Mouse (Mus musculus) monocyte, adult 5-6 weeks (primary cell): Measurements from ENCODE around the gene Calm5. TPM values are rescaled to one million over a fixed set of nuclear protein-coding genes. Genes with fewer than 3 reads are reported as not detected.
A peak's percentile ranks its signal among the peaks of the same experiment; 100 is the strongest.
"Not testable (repeated sequence)": the region's sequence is repeated elsewhere in the genome, so short reads cannot be mapped to it uniquely, and the experiment has no call there.

Experiments
- ATAC-seq: fragments of 153-309, 156-312 bp; replicated peaks from 2 replicates; pipeline ENCODE4 v1.8.0; 2017; ENCODE audit warnings: mild to moderate bottlenecking; ENCODE audit not compliant: low TSS enrichment, insufficient number of reproducible peaks, severe bottlenecking, poor library complexity, low FRiP score
- total RNA-seq: library from RNA; stranded (forward); fragments of 200-1000, 200-491, 200-594 nt; gene quantifications from 3 replicates; pipeline ENCODE4 v1.2.3, GENCODE M21; 2017

Gene Calm5
- total RNA-seq, 1 experiment from 2014 or later = not detected

GRCm38 (mm10) chr13:3896032-3896431 lies 42.1 kb downstream of the Calm5 start:
- no peak for ATAC-seq

GRCm38 (mm10) chr13:3896913-3897312 lies 42.9 kb downstream of the Calm5 start:
- peak; percentile 65 for ATAC-seq

GRCm38 (mm10) chr13:3898202-3898601 lies 44.2 kb downstream of the Calm5 start:
- ATAC-seq = not testable (repeated sequence)

GRCm38 (mm10) chr13:3899301-3899700 lies 45.3 kb downstream of the Calm5 start:
- no peak for ATAC-seq

Other genes with a start within 250 kb of the Calm5 start
- gene Fam208b, start 243.1 kb upstream of the Calm5 start, total RNA-seq = 40.1 to 94.3 TPM (median 40.6 TPM) in 3 replicates
- 11.3 to 47.5 TPM (median 22.3 TPM) in 3 replicates for gene Asb13, start 220.1 kb upstream of the Calm5 start, total RNA-seq
- not detected in 3 replicates for gene Calml3, start 49.9 kb upstream of the Calm5 start, total RNA-seq
- not detected in 3 replicates for gene Calm4, start 16.4 kb upstream of the Calm5 start, total RNA-seq
- 24.7 to 34.8 TPM (median 25.9 TPM) in 3 replicates for gene Net1, start 64.0 kb downstream of the Calm5 start, total RNA-seq
- gene Tubal3, start 64.1 kb downstream of the Calm5 start, total RNA-seq = not detected in 3 replicates
- gene Ucn3, start 91.2 kb downstream of the Calm5 start, total RNA-seq = not detected in 3 replicates
- not detected in 3 replicates for gene Akr1c14, start 194.8 kb downstream of the Calm5 start, total RNA-seq